ENCODE assay signal across 11 mouse cellular contexts in genomic region chr15:12480369-12480768, GRCm38 (mm10).
A peak's percentile ranks its signal among the peaks of the same experiment; 100 is the strongest.
DNase-seq lines count a peak whose midpoint lies in the region; ATAC-seq lines count a peak whose summit lies in the region.
"Had no signal": no experiment of that assay in that cellular context is flagged by ENCODE, and none has a peak within 500 bp of the region (broad histone marks: within the 10 kb centered on the region; RNA-seq: fewer than 3 reads in every experiment).

No protein-coding gene starts in this region.

- 75% methylated on average over 3 of the region's 3 CpGs for WGBS in heart, embryonic 16.5 days
- WGBS in forebrain, embryonic 10.5 days: 68% methylated on average over 3 of the region's 3 CpGs
- WGBS in intestine, embryonic 15.5 days: 63% methylated on average over 3 of the region's 3 CpGs
- 40% methylated on average over 3 of the region's 3 CpGs for WGBS in neural tube, embryonic 14.5 days

- peaks cover 6% of the 10 kb centered on the region for H3K4me1 ChIP-seq in heart, embryonic 16.5 days (ENCODE audit: control insufficient read depth, insufficient read depth, low read length)
- H3K4me1 ChIP-seq in forebrain, embryonic 10.5 days: peaks cover 22% of the 10 kb centered on the region
- 0 out of 2 replicates have a peak, but pooled peaks cover 7% of the 10 kb centered on the region for H3K4me1 ChIP-seq in intestine, embryonic 15.5 days (replicated peaks)
- H3K4me1 ChIP-seq in neural tube, embryonic 14.5 days (ENCODE audit: control insufficient read depth, insufficient read depth, low read length): no peaks in the 10 kb centered on the region

- intact Hi-C loops in heart, postnatal 14 days (cut with DNase I): no loop called here

- ATAC-seq in heart, embryonic 16.5 days (replicated peaks; ENCODE audit: extremely low read depth, insufficient read depth, low FRiP score): 0 out of 2 replicates have a peak, but pooled peaks have one; percentile 49
- ATAC-seq in intestine, embryonic 15.5 days: peak; percentile 83
- ATAC-seq in neural tube, embryonic 14.5 days (ENCODE audit: low read depth): peak; percentile 57; the same call in 1 of the 2 replicates

- H3K36me3 ChIP-seq in heart, embryonic 16.5 days (ENCODE audit: control insufficient read depth, insufficient read depth): no peaks in the 10 kb centered on the region
- no peaks in the 10 kb centered on the region for H3K36me3 ChIP-seq in forebrain, embryonic 10.5 days (replicated peaks)
- H3K36me3 ChIP-seq in intestine, embryonic 15.5 days: no peaks in the 10 kb centered on the region
- H3K36me3 ChIP-seq in neural tube, embryonic 14.5 days (ENCODE audit: control insufficient read depth, insufficient read depth, low read length): no peaks in the 10 kb centered on the region

- H3K9ac ChIP-seq in heart, embryonic 16.5 days (ENCODE audit: low read length): no peak overlapping the region
- H3K9ac ChIP-seq in intestine, embryonic 15.5 days: no peak overlapping the region
- no peak overlapping the region for H3K9ac ChIP-seq in neural tube, embryonic 14.5 days (replicated peaks; ENCODE audit: low read depth, low read length)

- H3K4me2 ChIP-seq in heart, embryonic 16.5 days (ENCODE audit: low read depth, low read length): no peak overlapping the region
- H3K4me2 ChIP-seq in intestine, embryonic 15.5 days (replicated peaks): no peak overlapping the region
- no peak overlapping the region for H3K4me2 ChIP-seq in neural tube, embryonic 14.5 days (ENCODE audit: low read depth, low read length)

- H3K27ac ChIP-seq in heart, embryonic 16.5 days (ENCODE audit: low read length): peak overlapping the region; percentile 16; the same call in 1 of the 2 replicates
- H3K27ac ChIP-seq in forebrain, embryonic 10.5 days: peak overlapping the region; percentile 81
- H3K27ac ChIP-seq in intestine, embryonic 15.5 days: no peak overlapping the region
- no peak overlapping the region for H3K27ac ChIP-seq in neural tube, embryonic 14.5 days (ENCODE audit: low read depth, low read length)

- no peaks in the 10 kb centered on the region for H3K27me3 ChIP-seq in heart, embryonic 16.5 days (ENCODE audit: control insufficient read depth, insufficient read depth, low read length)
- no peaks in the 10 kb centered on the region for H3K27me3 ChIP-seq in forebrain, embryonic 10.5 days (ENCODE audit: poor library complexity, severe bottlenecking)
- H3K27me3 ChIP-seq in intestine, embryonic 15.5 days (replicated peaks): no peaks in the 10 kb centered on the region
- H3K27me3 ChIP-seq in neural tube, embryonic 14.5 days (ENCODE audit: control insufficient read depth, insufficient read depth, low read length): no peaks in the 10 kb centered on the region

- no peak overlapping the region for H3K4me3 ChIP-seq in heart, embryonic 16.5 days (ENCODE audit: low read length)
- H3K4me3 ChIP-seq in forebrain, embryonic 10.5 days: no peak overlapping the region
- H3K4me3 ChIP-seq in intestine, embryonic 15.5 days (replicated peaks): no peak overlapping the region
- H3K4me3 ChIP-seq in neural tube, embryonic 14.5 days (ENCODE audit: low read depth, low read length): no peak overlapping the region

- H3K9me3 ChIP-seq in heart, embryonic 16.5 days (replicated peaks; ENCODE audit: control insufficient read depth, low read length): no peaks in the 10 kb centered on the region
- H3K9me3 ChIP-seq in forebrain, embryonic 10.5 days: no peaks in the 10 kb centered on the region; the same call in 1 of the 2 replicates
- no peaks in the 10 kb centered on the region for H3K9me3 ChIP-seq in intestine, embryonic 15.5 days
- no peaks in the 10 kb centered on the region for H3K9me3 ChIP-seq in neural tube, embryonic 14.5 days (ENCODE audit: control insufficient read depth, low read length)

- DNase-seq in heart, postnatal 14 days: no peak
- DNase-seq in forebrain, embryonic 10.5 days (ENCODE audit: extremely low spot score, low spot score): peak; percentile 39
- DNase-seq in cerebellum, adult 11 months: no peak
- DNase-seq in adrenal gland, postnatal 25 days: no peak
- no peak for DNase-seq in gastrocnemius, adult 8-10 months (ENCODE audit: low spot score in 2 of 2)
- DNase-seq: B cell, adult 2 months; cerebellum, adult 9-10 months; kidney, adult 8-10 months had no signal

Comparison
In these comparisons a context has a peak if more than half of its experiments do, and no peak if none do; other contexts are left out.
1. H3K27ac ChIP-seq: peak in heart, embryonic 16.5 days (single experiment) and forebrain, embryonic 10.5 days (single experiment); none in intestine, embryonic 15.5 days (single experiment) and neural tube, embryonic 14.5 days (single experiment).
2. Peak in every context shown above with its lines, with median percentiles within 50 percentile points of each other: ATAC-seq.